Mouse (Mus musculus) MEL (cell line): ENCODE results near the gene Zdhhc14.

Experiments used
- CTCF ChIP-seq, 3 experiments: IDR thresholded peaks in 2 of 3; conservative IDR thresholded peaks in 1 of 3; 2 replicates each; pipeline ENCODE4 v1.5.1; 2011 to 2012; ENCODE audit warnings: low read length in 3 of 3, low read depth in 2 of 3, mild to moderate bottlenecking in 2 of 3, improper control_type of control experiment in 1 of 3, inconsistent platforms in 1 of 3, mixed read lengths in 1 of 3, moderate library complexity in 1 of 3; ENCODE audit not compliant: control insufficient read depth in 1 of 3, insufficient read depth in 1 of 3, poor library complexity in 1 of 3, severe bottlenecking in 1 of 3
- GATA1 ChIP-seq: IDR thresholded peaks from 2 replicates; pipeline ENCODE4 v1.6.1; 2011; ENCODE audit warnings: low read depth, low read length, improper control_type of control experiment
- JUND ChIP-seq: IDR thresholded peaks from 2 replicates; pipeline ENCODE4 v1.6.1; 2011; ENCODE audit warnings: low read depth, mild to moderate bottlenecking, improper control_type of control experiment, low read length
- MAX ChIP-seq: IDR thresholded peaks from 2 replicates; pipeline ENCODE4 v1.6.1; 2011; ENCODE audit warnings: low read length, improper control_type of control experiment
- MXI1 ChIP-seq: IDR thresholded peaks from 2 replicates; pipeline ENCODE4 v1.6.1; 2011; ENCODE audit warnings: mild to moderate bottlenecking, low read depth, low read length, improper control_type of control experiment
- MYC ChIP-seq: IDR thresholded peaks from 2 replicates; pipeline ENCODE4 v1.6.1; 2011; ENCODE audit warnings: low read depth, mild to moderate bottlenecking, low read length, improper control_type of control experiment, moderate library complexity
- POLR2A ChIP-seq, 2 experiments: IDR thresholded peaks; 2 replicates each; pipeline ENCODE4 v1.6.1; 2011 to 2012; ENCODE audit warnings: low read length in 2 of 2, mild to moderate bottlenecking in 2 of 2, control low read depth in 1 of 2, improper control_type of control experiment in 1 of 2, low read depth in 1 of 2, moderate library complexity in 1 of 2; ENCODE audit not compliant: control insufficient read depth in 1 of 2, insufficient read depth in 1 of 2, poor library complexity in 1 of 2
- POLR2AphosphoS2 ChIP-seq: IDR thresholded peaks from 2 replicates; pipeline ENCODE4 v1.6.1; 2011; ENCODE audit warnings: low read length, improper control_type of control experiment
- SIN3A ChIP-seq: IDR thresholded peaks from 2 replicates; pipeline ENCODE4 v1.6.1; 2012; ENCODE audit warnings: low read length, improper control_type of control experiment, inconsistent platforms
- TAL1 ChIP-seq: IDR thresholded peaks from 2 replicates; pipeline ENCODE4 v1.6.1; 2012; ENCODE audit warnings: mild to moderate bottlenecking, inconsistent platforms, low read length, moderate library complexity, mixed read lengths
- ZMIZ1 ChIP-seq: IDR thresholded peaks from 2 replicates; pipeline ENCODE4 v1.6.1; 2012; ENCODE audit warnings: low read depth, mild to moderate bottlenecking, inconsistent platforms, low read length, improper control_type of control experiment, moderate library complexity

DNA sequence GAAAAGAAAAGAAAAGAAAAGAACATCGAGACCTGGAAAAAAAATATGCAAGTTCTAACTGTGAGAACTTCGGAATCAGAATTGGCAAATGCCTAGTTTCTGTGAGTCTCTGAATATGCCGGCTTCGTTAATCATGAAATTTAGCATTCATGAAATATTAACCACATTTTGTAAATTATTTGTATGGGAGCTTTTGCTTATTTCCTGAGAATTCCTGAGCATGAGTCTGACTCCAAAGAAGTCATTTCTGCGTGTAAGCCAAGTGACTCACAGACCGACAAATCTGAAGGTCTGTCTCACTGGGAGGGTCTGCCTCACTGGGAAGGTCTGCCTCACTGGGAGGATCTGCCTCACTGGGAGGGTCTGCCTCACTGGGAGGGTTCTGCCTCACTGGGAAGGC is 248.7 kb downstream of the Zdhhc14 start:
- TF ChIP-seq TAL1 (no peak), MAX (no peak), GATA1 (no peak), SIN3A (no peak), POLR2A (IDR thresholded peaks at IDR 0.05; ENCODE audit: control insufficient read depth in 1 of 2, insufficient read depth in 1 of 2, low read depth in 1 of 2, low read length in 2 of 2, poor library complexity in 1 of 2) (no peak), POLR2AphosphoS2 (no peak), MXI1 (no peak), MYC (no peak), JUND (no peak), ZMIZ1 (no peak), CTCF (IDR thresholded peaks at IDR 0.05 in 2 of 3, conservative IDR thresholded peaks at IDR 0.05 in 1 of 3; ENCODE audit: control insufficient read depth in 1 of 3, insufficient read depth in 1 of 3, low read depth in 2 of 3, low read length in 3 of 3, poor library complexity in 1 of 3, severe bottlenecking in 1 of 3) (no peak)
